Mouse (Mus musculus) kidney, adult 2 months (tissue): ENCODE measurements at regions not wholly inside any gene's neighbourhood (a gene's known extent, or its start where the extent isn't known, plus 50 kb on each side); places are given as distances from the start of the nearest gene placed in this dataset.

Source experiments
- CTCF ChIP-seq: fragments of 200-500 bp; conservative IDR thresholded peaks from 2 replicates; pipeline ENCODE4 v1.5.1; 2011; ENCODE audit warnings: low read depth, mild to moderate bottlenecking, control low read depth, low read length, moderate library complexity, mixed read lengths; ENCODE audit not compliant: insufficient read depth, insufficient read length
- POLR2A ChIP-seq: fragments of 200-500 bp; IDR thresholded peaks from one replicate; pipeline ENCODE4 v1.6.1; 2011; ENCODE audit warnings: low read depth, low read length, control low read depth

DNA sequence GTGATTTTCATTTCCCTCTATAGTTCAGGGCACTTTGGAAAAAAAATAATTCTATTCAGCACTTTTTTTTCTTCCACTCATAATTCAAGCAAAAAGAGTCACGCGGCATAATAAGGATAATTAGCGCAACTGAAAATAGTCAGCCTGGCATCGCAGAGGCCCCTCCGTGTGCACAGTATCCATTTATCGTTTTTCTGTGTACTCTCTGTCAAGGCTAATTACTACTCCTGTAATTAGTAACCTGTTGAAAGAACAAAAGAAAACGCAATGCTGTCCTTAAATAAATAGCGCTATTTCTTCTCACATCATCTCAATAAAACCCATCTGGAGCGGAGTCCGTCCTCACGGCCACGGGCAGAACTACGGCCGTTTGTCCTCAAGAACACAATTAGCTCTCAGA is 95.1 kb upstream of the Atxn1 start:
- TF ChIP-seq CTCF (no peak), POLR2A (no peak)
